Mouse (Mus musculus) adrenal gland, adult 18-20 months (tissue): ENCODE data around the gene Mmp9. TPM values are rescaled to one million over a fixed set of nuclear protein-coding genes. Genes with fewer than 3 reads are reported as not detected.

ENCODE experiments used
- DNase-seq, 2 experiments: peaks; one replicate each; pipeline ENCODE4 v3.0.0; 2021 to 2022; ENCODE audit warnings: low spot score in 2 of 2
- total RNA-seq, 2 experiments: library from RNA; stranded (reverse); gene quantifications; 1 replicate in 1 of 2; 2 replicates in 1 of 2; pipeline ENCODE4 v1.2.3; 2021

Gene Mmp9
- total RNA-seq, 2 experiments from 2014 or later, result 0.89 to 2.7 TPM

- DNase-seq, result no peak
Observed at GRCm38 (mm10) chr2:164950501-164950900, 9.9 kb downstream of the Mmp9 start.

- DNase-seq, result no peak
Observed at GRCm38 (mm10) chr2:164951745-164952144, 11.2 kb downstream of the Mmp9 start.

DNA sequence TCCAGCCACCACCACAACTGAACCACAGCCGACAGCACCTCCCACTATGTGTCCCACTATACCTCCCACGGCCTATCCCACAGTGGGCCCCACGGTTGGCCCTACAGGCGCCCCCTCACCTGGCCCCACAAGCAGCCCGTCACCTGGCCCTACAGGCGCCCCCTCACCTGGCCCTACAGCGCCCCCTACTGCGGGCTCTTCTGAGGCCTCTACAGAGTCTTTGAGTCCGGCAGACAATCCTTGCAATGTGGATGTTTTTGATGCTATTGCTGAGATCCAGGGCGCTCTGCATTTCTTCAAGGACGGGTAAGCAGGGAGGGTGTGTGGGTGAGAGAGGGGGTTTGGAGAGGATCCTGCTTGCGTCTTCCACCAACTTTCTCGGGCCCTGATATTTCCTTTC, 11.9 kb downstream of the Mmp9 start:
- no peak for DNase-seq

DNA sequence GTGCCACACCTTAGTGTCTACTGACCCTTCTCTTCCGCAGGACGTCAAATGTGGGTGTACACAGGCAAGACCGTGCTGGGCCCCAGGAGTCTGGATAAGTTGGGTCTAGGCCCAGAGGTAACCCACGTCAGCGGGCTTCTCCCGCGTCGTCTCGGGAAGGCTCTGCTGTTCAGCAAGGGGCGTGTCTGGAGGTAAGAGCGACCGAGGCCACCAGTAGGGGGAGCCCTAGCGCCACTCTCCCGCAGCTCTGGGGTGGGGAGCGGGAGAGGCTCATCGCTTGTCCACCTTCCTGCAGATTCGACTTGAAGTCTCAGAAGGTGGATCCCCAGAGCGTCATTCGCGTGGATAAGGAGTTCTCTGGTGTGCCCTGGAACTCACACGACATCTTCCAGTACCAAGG, 12.6 kb downstream of the Mmp9 start:
- peak; percentile 86 for DNase-seq

- no peak for DNase-seq
Observed at GRCm38 (mm10) chr2:164955725-164956124, 15.1 kb downstream of the Mmp9 start.

- no peak for DNase-seq
Observed at GRCm38 (mm10) chr2:164956195-164956594, 15.6 kb downstream of the Mmp9 start.

- DNase-seq, result no peak
Observed at GRCm38 (mm10) chr2:164957548-164958315, 17.2 kb downstream of the Mmp9 start.

GRCm38 (mm10) chr2:164960716-164961441, 20.3 kb downstream of the Mmp9 start, which contains the start of gene Slc12a5:
Gene Slc12a5 (plus strand): TSS chr2:164960802.
- peak; percentile 63 to 67 for DNase-seq

DNA sequence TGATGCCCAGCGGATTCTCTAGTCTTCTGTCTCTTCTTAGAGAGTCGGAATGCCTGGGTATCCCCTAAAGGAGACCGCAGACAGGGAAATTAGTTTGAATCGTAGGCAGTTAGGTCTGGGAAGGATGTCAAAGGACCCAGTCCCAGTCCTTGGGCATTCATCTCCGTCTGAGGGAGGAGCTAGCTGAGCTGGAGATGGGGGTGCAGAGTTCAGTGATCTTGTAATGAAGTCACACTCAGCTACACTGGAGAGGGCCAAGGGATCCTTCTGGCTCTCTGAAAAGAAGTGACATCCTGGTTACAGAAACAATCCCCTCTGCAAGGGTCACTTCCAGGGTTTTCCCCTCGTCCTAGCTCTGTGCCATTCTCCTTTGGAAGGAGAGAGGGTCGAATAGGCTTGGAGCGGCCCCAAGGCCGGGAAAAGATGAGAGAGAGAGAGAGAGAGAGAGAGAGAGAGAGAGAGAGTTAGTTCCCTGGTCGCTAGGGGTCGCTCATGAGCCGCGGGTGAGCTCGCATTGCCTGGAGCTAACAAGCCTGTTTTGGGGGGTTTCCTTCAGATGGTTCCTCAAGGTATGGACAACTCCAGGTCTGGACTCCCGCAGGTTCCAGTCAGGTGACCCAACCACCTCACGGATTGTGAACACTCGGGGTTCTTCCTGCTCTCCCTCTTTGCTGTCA, 21.1 kb downstream of the Mmp9 start:
- peak; percentile 75 to 76 for DNase-seq

GRCm38 (mm10) chr2:164962183-164962580, 21.6 kb downstream of the Mmp9 start:
- no peak for DNase-seq

- no peak for DNase-seq
Observed at GRCm38 (mm10) chr2:164964242-164964894, 23.8 kb downstream of the Mmp9 start.

DNA sequence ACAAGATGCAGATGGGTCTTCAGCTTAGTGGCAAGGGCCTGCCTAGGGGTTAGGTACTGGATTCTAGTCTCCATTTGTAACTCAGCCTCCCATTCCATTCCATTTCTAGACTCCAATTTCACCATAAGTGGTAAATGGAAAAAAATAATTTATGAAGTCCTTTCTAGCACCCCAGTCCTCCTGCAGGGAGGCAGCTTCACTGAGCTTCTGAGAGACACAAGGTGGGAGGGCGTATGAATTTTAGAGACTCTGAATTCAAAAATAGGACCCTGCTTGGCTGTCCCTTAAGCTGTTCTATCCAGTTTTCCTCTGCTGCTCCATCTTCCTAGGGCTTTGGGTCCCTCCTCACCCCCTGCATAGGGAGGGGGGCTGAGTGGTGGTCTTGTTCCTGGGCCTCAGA, 24.4 kb downstream of the Mmp9 start:
- no peak for DNase-seq

- no peak for DNase-seq
Observed at GRCm38 (mm10) chr2:164966381-164966780, 25.8 kb downstream of the Mmp9 start.

DNA sequence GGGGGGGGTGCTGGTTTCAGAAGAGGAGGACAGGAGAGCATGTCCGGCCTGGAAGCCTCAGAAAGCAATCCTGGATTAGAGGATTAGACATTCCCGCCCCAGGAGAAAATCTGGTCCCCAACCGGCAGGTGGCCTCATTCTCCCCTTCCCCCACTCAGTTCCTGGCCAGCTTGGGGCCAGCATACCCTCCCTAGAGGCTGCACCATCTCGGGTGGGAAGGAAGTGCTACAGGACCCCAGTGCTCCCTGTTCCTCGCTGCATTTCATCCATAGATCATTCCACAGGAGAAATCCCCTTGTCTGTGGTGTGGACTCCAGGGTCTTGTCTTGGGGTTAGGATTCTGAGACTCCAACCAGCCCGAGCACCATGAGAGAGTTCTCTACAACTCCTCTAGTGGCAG, 26.6 kb downstream of the Mmp9 start:
- no peak for DNase-seq

GRCm38 (mm10) chr2:164967761-164968440, 27.3 kb downstream of the Mmp9 start:
- no peak for DNase-seq

DNA sequence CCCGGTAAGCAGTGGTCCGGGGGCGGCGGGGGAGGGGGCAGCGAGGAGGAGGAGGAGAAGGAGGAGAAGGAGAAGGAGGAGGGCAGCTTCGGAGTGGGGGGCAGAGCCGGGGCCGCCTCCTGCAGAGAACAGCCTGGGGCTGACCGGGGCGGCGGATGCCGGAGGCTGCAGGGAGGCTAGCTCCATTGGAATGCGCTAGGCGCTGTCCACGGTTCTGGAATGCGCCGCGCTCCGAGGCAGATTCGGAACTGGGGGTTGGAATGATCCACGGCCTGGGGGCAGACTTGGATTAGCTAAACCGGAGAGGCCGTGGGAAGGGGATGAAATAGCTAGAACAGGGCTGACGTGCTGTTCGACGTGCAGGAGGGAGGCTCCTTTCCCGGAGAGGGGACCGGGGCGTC, 27.9 kb downstream of the Mmp9 start:
- peak; percentile 70 to 73 for DNase-seq

DNA sequence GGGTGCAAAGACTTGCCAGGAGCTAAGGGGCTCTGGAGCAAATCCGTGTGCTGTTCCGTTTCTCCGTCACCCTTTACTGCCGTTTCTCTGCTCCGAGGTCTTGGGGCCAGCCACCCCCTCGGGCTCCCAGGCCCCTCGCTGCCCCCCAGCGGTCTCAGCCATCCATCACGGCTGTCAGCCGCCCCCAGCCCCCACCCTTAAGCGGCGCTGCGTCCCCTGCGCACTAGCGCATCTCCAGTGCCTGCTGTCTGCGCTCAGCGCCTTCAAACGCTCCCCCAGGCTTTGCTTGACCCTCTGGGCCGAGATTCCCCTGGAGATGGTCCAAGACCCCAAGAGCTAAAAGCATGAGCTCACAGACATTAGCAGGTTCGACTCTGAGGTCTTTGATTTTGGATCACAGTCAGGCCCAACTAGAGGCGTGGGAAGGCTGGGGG, 28.8 kb downstream of the Mmp9 start:
- no peak for DNase-seq

GRCm38 (mm10) chr2:164970631-164971196, 30.1 kb downstream of the Mmp9 start:
- DNase-seq, result no peak

- DNase-seq, result no peak
Observed at GRCm38 (mm10) chr2:164972646-164973045, 32.1 kb downstream of the Mmp9 start.

DNA sequence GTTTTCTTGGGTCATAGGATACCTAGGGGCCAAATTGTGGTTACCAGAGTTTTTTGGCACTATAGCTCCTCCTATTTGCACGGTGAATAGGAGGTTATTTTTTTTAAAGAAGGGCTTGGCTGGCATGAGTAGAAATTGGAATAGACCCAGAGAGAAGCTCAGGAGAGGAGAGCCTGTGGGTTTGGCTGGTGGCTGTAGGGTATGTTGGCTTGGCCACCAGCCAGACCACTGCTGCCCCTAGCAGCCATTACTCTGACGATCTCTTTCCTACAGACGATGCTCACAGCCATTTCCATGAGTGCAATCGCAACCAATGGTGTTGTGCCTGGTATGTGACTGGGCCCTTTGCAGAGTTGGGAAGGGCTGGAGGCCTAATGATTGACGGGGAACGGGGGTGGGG, 35.0 kb downstream of the Mmp9 start:
- DNase-seq, result no peak
